Mouse (Mus musculus): ENCODE results near the gene Rhobtb3.
"Not testable (repeated sequence)": the region's sequence is repeated elsewhere in the genome, so short reads cannot be mapped to it uniquely, and the experiment has no call there.

Gene Rhobtb3

GRCm38 (mm10) chr13:75852027-75852426 is 91.7 kb downstream of the Rhobtb3 start:
- CTCF ChIA-PET, result no interaction called here

DNA sequence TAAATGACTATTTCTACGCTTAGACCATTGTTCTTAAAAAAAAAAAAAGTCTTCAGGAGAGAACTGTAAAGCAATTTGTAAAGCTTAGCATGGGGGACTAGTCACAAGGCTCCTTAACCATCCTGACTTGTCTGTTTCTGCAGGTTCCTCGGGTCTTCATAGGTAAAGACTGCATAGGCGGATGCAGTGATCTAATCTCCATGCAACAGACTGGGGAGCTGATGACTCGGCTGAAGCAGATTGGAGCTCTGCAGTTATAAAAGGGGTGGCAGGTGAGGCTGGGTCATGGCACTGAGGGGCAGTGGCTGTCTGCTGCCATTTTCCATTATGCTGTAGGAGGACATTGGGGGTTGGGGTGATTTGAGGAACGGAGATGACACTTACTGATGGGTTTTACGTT is 96.7 kb downstream of the Rhobtb3 start:
- CTCF ChIA-PET, result no interaction called here

GRCm38 (mm10) chr13:75845519-75846166 is 98.1 kb downstream of the Rhobtb3 start:
- CTCF ChIA-PET, result interaction anchor here (0.7 kb wide), 1 partner anchor 133 kb away, joined by 4 read pairs; no protein-coding TSS in a partner anchor

GRCm38 (mm10) chr13:75844833-75845518 is 98.7 kb downstream of the Rhobtb3 start:
- CTCF ChIA-PET, result interaction anchor here (0.7 kb wide), 1 partner anchor 132 kb away, joined by 4 read pairs; no protein-coding TSS in a partner anchor

DNA sequence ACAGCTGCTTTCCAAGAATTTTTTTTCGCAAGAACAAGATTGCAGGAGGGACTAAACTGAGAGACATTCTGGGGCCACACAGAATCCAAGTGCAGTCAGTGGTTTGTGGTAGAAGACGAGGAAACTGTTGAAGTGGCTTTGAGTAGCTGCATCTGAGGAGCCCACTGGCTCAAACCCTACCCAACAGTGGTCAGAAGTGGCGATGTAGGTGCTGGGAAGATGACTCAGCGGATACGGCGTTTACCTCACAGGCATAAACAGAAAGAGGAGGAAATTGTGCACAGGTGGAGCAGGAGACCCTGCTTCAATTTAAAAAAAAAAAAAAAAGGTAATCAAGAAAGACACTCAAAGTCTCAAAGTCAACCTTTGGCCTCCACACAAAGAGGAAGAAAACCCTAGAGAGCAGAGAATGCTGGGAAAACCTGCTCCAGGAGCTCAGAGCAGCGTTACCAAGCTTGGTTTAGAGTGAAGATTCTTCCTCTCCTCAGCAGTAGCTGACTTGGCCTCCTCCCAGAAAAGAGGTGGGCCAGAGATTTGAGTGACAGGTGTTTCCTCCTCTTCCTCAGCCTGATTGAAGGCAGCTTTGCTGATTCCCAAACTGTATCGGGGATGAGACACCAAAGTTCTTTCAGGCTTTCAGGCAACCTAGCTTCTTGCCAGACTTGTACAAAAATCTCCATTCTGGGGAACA is 99.6 kb downstream of the Rhobtb3 start:
- CTCF ChIA-PET, result no interaction called here

DNA sequence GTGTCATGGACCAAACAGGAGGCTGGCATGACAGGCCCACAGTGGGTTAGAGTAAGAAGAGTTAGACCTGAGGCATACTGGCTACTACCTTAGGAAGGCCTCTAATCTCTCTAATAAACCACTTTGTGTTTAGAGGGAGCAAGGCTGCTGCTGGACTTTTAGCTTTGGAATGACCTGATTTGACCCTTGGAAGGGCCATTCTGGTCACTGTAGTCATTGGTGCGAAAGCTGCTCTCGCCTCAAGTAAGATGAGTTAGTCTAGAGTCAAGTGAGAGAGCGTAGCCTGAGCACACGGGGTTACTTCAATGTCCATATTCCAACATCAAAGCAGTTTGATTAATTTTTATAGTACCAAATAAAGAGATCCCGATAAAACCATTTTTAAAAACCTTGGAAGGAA is 100.4 kb downstream of the Rhobtb3 start:
- CTCF ChIA-PET, result no interaction called here

- CTCF ChIA-PET, result no interaction called here
Measured at GRCm38 (mm10) chr13:75841950-75842349, 101.8 kb downstream of the Rhobtb3 start.

DNA sequence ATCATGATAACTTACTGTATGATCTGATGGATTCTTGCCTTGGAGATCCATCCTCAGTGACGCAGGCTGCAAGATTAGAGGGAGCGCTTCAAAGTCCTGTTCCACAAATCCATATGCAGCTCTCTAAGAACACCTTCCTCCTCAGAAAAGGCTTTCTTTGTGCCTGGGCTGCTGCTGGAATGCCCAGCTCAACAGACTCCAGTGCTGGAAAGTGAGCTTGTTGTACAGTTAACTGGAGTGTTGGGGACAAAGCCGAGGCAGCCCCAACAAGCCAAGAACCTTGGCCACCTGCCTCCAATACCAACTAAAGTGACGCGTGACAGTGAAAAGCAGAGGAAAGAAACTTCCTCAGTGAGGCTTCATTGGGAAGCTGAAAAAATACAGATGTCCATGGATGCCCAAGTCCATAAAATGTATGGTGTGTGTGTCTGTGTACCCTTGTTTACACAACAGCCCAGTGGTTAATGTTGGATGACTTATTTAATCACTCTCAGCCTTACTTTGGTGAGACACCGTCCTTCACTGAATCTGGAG is 102.9 kb downstream of the Rhobtb3 start:
- CTCF ChIA-PET, result no interaction called here

- CTCF ChIA-PET, result interaction anchor here (0.6 kb wide), 1 partner anchor 129 kb away, joined by 3 read pairs; no protein-coding TSS in a partner anchor
Measured at GRCm38 (mm10) chr13:75839719-75840481, 103.8 kb downstream of the Rhobtb3 start, which contains the start of gene Glrx. Gene Glrx (plus strand): TSS chr13:75839868.

GRCm38 (mm10) chr13:75838506-75838905 is 105.2 kb downstream of the Rhobtb3 start:
- CTCF ChIA-PET, result interaction anchor here (0.7 kb wide), 1 partner anchor 22 kb away, joined by 3 read pairs; no protein-coding TSS in a partner anchor

DNA sequence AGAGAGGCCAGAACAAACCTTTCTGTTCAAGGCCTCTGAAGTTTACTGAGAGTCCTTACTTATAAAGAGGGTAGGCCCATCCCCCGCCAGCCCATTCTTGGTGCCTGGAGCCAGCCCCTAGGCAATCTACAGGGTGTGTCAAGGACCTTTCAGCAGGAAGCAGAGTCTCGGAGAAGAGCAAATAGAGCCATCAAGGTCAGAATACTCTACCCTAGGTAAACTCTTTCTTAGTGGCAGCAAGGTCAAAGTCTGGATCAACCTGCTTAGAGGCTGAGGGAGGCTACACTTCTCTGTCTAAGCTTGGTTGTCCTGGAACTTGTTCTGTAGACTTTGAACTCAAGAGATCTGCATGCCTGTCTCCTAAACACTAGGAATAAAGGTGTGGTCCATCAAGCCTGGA is 108.3 kb downstream of the Rhobtb3 start:
- CTCF ChIA-PET, result no interaction called here

DNA sequence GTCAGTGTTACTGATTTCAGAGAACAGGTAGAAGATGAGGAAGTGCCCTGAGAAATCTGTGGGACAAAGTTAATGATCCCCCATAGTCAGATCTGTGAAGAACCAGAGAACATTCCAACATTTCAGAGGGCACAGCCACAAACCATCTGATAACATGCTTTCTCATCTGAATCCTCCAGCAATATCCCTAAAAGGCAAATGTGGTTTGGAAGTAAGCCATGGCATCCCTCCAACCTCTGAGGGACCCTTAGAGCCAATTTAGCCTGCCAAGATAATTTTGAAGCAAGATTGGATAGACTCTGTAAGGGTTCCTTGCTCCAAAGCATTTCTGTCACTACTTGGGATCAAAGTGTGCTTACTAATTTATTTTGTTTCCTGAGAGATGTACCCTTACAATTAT is 110.2 kb downstream of the Rhobtb3 start:
- CTCF ChIA-PET, result no interaction called here

DNA sequence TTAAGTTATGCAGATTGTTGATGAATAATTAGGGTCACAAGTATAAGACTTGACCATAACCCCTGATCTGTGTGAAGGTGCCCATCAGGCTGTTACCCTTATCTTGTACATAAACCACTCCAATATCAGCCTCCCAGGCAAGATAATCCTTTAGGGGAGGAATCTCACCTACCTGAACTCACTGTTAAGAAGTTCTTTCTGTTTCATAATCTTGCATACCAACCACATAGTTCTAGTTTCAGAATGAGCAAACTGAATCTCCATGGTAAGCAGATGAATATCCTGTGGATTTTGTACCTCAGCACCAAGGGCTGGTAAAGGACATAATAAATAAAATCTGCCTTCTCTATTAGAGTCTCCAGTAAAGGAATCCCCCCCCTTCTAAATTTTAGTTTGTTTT is 111.0 kb downstream of the Rhobtb3 start:
- CTCF ChIA-PET, result no interaction called here

DNA sequence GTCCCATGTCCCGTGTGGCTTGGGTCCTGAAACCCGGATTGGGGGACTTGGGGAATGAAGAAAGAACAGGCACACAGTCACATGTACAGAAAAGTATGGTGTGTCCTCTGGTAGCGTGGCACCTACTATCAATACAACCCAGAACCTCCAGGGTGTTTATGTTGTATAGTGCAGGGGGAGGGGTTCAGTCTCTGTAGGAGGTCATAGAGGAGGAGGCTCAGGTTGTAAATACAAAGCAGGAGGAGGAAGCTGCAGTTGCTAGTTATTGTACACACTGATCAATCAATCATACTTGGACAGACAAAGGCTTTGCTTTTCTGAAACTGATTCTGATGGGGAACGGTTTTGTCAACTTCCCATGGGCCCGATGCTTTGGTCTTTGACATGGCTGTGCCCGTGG is 112.0 kb downstream of the Rhobtb3 start:
- CTCF ChIA-PET, result no interaction called here

- CTCF ChIA-PET, result no interaction called here
Measured at GRCm38 (mm10) chr13:75830708-75831107, 113.0 kb downstream of the Rhobtb3 start.

DNA sequence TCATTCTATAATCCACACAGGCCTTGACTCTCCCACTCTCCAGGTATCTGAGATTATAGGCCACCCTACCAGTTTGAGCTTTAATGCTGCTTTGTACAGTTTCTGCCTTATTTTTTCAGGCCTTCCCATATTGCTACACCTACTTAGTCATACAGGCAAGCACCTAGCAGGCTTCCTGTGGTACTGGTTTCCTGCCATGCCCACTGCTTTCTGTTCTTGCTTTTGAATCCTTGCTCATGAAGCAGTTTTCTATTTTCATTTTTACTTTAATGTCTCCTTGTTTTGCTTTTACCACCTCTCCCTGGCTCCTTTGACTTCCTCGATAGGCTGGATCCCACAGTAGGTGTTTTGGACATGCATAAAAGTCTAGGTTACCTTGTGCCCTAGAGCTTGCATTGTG is 118.3 kb downstream of the Rhobtb3 start:
- CTCF ChIA-PET, result no interaction called here

DNA sequence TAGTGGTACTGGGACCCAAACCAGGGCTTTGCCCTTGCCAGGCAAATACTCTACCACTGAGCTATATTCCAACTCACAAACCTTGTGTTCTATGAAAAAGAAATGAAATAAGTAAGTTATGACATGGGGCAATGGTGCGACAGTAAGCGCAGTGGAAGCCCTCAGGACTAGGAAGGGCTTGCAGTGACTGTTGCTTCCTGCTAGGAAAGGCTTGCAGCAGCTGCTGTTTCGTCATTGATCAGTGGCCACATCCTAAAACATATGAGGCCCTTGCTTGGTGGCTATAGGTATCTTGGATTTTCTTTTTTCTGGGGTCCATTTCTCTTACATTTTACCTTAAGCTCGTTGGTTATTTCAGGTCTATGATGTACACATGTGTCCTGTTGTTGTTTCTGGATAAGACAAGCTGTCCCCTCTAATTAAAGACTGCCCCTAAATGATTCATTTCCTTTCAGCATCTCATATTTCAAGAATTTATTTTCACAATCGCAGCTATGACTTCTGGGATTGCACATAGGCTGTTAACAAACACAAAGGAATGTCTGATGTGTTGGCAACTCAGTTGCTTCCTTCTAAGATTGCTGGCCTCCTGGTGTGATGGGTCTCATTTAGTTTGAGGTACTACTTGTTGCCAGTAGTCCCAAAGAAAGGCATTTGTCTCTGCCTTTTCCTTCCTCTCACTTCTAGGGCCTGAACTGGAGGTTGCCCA is 119.0 kb downstream of the Rhobtb3 start:
- CTCF ChIA-PET, result no interaction called here

DNA sequence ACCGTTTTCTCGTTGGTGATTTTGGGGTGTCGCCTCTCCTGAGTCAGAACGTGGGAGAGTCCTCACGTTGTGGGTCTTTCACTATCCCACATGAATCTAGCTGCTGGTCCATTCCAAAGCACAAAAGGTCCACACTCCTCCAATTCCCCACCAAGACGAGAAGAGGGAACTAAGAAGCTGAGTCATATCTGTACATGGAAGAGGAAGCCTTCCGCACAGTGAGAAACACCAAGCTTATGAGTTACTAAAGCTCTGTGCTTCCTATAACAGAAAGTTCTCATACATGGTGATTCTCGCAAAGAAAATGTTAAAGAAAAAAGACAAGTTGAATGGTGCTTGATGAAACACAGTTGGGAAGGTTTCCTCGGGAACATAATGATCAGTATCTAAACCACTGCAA is 120.5 kb downstream of the Rhobtb3 start:
- CTCF ChIA-PET, result no interaction called here

DNA sequence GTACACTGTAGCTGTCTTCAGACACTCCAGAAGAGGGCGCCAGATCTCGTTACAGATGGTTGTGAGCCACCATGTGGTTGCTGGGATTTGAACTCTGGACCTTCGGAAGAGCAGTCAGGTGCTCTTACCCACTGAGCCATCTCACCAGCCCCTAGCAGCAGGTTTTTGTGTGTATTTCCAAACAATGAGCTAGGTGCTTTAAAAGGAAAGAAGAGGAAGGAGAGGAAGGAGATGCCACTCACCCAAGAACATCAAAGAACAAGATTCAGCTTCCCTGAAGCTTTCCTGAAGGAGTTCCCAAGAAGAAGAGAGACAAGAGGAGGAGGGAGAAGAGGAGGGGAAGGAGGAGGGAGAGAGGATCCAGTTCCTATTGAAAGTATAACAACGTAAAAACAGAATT is 121.4 kb downstream of the Rhobtb3 start:
- CTCF ChIA-PET, result not testable (repeated sequence)

GRCm38 (mm10) chr13:75819898-75820297 is 123.8 kb downstream of the Rhobtb3 start:
- CTCF ChIA-PET, result no interaction called here
